Mouse (Mus musculus): ENCODE measurements around the gene Map10. TPM values are rescaled to one million over a fixed set of nuclear protein-coding genes. Genes with fewer than 3 reads are reported as not detected.

Gene Map10
- 9.3 and 11.6 TPM in 2 replicates for polyA plus RNA-seq (2014; fragmentation: Nextera tagmentation; extraction: Ambion mirVana)

DNA sequence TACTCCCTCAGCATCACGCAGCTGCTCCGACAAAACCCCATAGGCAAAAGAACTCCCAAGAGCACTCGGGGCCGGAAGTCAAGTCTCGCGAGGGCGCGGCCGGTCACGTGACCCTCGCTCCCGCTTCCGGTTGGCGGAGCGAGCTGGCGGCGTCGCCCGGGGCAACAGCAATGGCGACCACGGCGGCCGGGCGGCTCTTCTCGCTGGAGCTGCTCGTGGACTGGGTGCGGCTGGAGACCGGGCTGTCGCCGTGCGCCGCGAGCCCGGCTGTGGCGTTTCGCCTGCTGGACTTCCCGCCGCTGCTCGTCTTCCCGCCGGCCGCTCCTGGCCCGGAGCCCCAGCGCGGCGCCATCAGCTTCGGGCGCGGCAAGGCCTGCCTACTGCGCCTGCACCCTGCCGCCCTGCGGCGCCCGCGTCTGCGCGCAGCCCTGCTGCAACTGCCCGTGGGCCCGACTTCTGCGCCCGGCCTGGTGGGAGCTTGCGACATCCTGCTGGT is at the start of gene Map10:
Gene Map10 (plus strand): TSS at position 119 of the 496 bp plus-strand sequence.
- Histone ChIP-seq H3K4me3 (ENCODE audit: low read depth, low read length) (peak within 1 kb of the TSS; percentile 59), H3K27me3 (replicated peaks; ENCODE audit: control insufficient read depth, insufficient read depth, low read length) (no peaks in the 10 kb centered on the region), H3K4me2 (ENCODE audit: low read length) (peak within 1 kb of the TSS; percentile 87), H3K9me3 (replicated peaks; ENCODE audit: control insufficient read depth, low read length) (peaks cover 21% of the 10 kb centered on the region), H3K36me3 (ENCODE audit: control insufficient read depth, insufficient read depth, low read length) (no peaks in the 10 kb centered on the region), H3K4me1 (ENCODE audit: control insufficient read depth, insufficient read depth, low read length) (peaks cover 3% of the 10 kb centered on the region; the same call in 1 of the 2 replicates), H3K9ac (ENCODE audit: low read length) (peak within 1 kb of the TSS; percentile 77), H3K27ac (ENCODE audit: low read depth, low read length) (peak within 1 kb of the TSS; percentile 58; the same call in 1 of the 2 replicates)
- WGBS = 1% methylated on average over 59 of the region's 62 CpGs
- DNase-seq (ENCODE audit: low spot score) = peak; percentile 94
- peak; percentile 94 for ATAC-seq

- no peak for ATAC-seq
These were observed 49.3 kb upstream of the Map10 start for GRCm38 (mm10) chr8:125620301-125620700.

DNA sequence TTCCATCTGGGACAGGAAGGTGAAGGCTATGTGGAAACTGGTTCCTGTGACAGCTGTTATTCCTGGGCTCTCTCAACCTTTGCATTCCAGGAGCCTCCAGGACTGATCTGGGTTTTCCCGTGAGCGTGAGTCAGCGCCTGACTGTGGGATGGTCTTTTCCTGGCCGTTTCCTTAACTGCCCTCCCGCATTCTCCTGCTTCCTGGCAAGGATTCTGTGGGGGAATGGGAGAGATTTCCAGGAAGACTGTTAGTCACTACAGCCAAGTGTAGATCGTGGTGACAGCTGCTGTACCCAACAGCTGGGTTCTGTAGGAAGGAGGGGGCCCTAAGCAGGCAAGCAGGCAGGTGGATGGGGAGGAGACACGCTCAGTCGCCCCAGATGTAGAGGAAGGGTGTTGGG is 45.3 kb upstream of the Map10 start:
- Histone ChIP-seq H3K4me3 (ENCODE audit: low read depth, low read length) (no peak overlapping the region), H3K4me2 (ENCODE audit: low read length) (no peak overlapping the region), H3K27ac (ENCODE audit: low read depth, low read length) (no peak overlapping the region), H3K9ac (ENCODE audit: low read length) (no peak overlapping the region), H3K36me3 (ENCODE audit: control insufficient read depth, insufficient read depth, low read length) (no peaks in the 10 kb centered on the region), H3K4me1 (ENCODE audit: control insufficient read depth, insufficient read depth, low read length) (no peaks in the 10 kb centered on the region), H3K9me3 (replicated peaks; ENCODE audit: control insufficient read depth, low read length) (0 out of 2 replicates have a peak, but pooled peaks cover 2% of the 10 kb centered on the region), H3K27me3 (replicated peaks; ENCODE audit: control insufficient read depth, insufficient read depth, low read length) (no peaks in the 10 kb centered on the region)
- ATAC-seq (no peak), DNase-seq (ENCODE audit: low spot score) (no peak)
- 88% methylated on average over 8 of the region's 8 CpGs for WGBS

More at GRCm38 (mm10) chr8:125620301-125620700, 49.3 kb upstream of the Map10 start:
- Histone ChIP-seq H3K4me3 (ENCODE audit: low read depth, low read length) (no peak overlapping the region), H3K27me3 (replicated peaks; ENCODE audit: control insufficient read depth, insufficient read depth, low read length) (no peaks in the 10 kb centered on the region), H3K27ac (ENCODE audit: low read depth, low read length) (no peak overlapping the region), H3K4me1 (ENCODE audit: control insufficient read depth, insufficient read depth, low read length) (no peaks in the 10 kb centered on the region), H3K36me3 (ENCODE audit: control insufficient read depth, insufficient read depth, low read length) (no peaks in the 10 kb centered on the region), H3K9ac (ENCODE audit: low read length) (no peak overlapping the region), H3K9me3 (replicated peaks; ENCODE audit: control insufficient read depth, low read length) (no peaks in the 10 kb centered on the region), H3K4me2 (ENCODE audit: low read length) (no peak overlapping the region)
- WGBS = 90% methylated on average over 4 of the region's 4 CpGs
- no peak for DNase-seq (ENCODE audit: low spot score)

DNA sequence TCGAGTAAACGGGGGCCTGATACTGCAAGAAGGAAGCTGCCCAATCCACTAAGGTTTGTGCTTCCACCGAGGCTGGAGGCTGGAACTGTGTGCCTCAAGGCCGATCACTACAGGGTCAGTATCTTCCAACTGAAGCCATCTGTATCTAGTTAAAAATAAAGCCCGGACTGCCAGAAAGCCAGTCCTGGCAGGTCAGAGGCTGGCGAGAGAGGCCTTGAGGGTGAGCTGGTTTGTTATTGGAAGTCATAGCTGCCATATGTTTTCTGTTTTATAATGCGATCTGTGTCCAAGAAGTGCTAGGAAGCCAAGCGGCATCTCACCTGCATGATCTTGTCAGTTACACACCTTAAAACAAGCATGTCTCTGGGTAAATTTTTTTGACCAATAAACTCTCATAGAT is 43.2 kb upstream of the Map10 start:
- H3K27ac ChIP-seq (ENCODE audit: low read depth, low read length) = no peak overlapping the region
- WGBS = 94% methylated on average over 8 of the region's 8 CpGs
- H3K4me2 ChIP-seq (ENCODE audit: low read length) = no peak overlapping the region
- no peak for DNase-seq (ENCODE audit: low spot score)
- H3K36me3 ChIP-seq (ENCODE audit: control insufficient read depth, insufficient read depth, low read length) = no peaks in the 10 kb centered on the region
- ATAC-seq = no peak
- no peak overlapping the region for H3K9ac ChIP-seq (ENCODE audit: low read length)
- no peak overlapping the region for H3K4me3 ChIP-seq (ENCODE audit: low read depth, low read length)
- no peaks in the 10 kb centered on the region for H3K4me1 ChIP-seq (ENCODE audit: control insufficient read depth, insufficient read depth, low read length)
- H3K9me3 ChIP-seq (replicated peaks; ENCODE audit: control insufficient read depth, low read length) = 0 out of 2 replicates have a peak, but pooled peaks cover 2% of the 10 kb centered on the region
- H3K27me3 ChIP-seq (replicated peaks; ENCODE audit: control insufficient read depth, insufficient read depth, low read length) = no peaks in the 10 kb centered on the region

DNA sequence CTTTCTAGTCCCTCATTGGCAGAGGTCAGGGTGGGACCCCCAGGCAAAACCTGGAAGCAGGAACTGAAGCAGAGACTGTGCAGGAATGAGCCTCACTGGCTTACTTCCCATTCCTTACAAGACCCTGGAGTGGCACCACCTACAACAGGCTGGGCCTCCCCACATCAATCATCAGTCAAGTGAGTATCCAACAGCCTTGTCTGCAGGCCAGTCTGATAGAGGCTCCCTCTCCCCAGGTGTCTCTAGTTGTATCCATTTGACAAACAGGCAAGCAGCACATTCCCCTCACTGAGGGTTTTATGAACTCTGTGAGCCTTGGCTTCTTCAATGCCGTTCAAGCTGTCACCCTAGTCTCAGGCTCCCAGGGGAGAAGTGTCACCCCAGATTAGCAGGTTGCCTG is 40.8 kb upstream of the Map10 start:
- H3K27me3 ChIP-seq (replicated peaks; ENCODE audit: control insufficient read depth, insufficient read depth, low read length) = no peaks in the 10 kb centered on the region
- no peak overlapping the region for H3K4me2 ChIP-seq (ENCODE audit: low read length)
- H3K9me3 ChIP-seq (replicated peaks; ENCODE audit: control insufficient read depth, low read length) = 0 out of 2 replicates have a peak, but pooled peaks cover 2% of the 10 kb centered on the region
- H3K36me3 ChIP-seq (ENCODE audit: control insufficient read depth, insufficient read depth, low read length) = no peaks in the 10 kb centered on the region
- DNase-seq (ENCODE audit: low spot score) = no peak
- H3K27ac ChIP-seq (ENCODE audit: low read depth, low read length) = no peak overlapping the region
- no peaks in the 10 kb centered on the region for H3K4me1 ChIP-seq (ENCODE audit: control insufficient read depth, insufficient read depth, low read length)
- ATAC-seq = no peak
- no peak overlapping the region for H3K4me3 ChIP-seq (ENCODE audit: low read depth, low read length)
- no peak overlapping the region for H3K9ac ChIP-seq (ENCODE audit: low read length)
- WGBS = 100% methylated on average over 1 of the region's 1 CpGs

DNA sequence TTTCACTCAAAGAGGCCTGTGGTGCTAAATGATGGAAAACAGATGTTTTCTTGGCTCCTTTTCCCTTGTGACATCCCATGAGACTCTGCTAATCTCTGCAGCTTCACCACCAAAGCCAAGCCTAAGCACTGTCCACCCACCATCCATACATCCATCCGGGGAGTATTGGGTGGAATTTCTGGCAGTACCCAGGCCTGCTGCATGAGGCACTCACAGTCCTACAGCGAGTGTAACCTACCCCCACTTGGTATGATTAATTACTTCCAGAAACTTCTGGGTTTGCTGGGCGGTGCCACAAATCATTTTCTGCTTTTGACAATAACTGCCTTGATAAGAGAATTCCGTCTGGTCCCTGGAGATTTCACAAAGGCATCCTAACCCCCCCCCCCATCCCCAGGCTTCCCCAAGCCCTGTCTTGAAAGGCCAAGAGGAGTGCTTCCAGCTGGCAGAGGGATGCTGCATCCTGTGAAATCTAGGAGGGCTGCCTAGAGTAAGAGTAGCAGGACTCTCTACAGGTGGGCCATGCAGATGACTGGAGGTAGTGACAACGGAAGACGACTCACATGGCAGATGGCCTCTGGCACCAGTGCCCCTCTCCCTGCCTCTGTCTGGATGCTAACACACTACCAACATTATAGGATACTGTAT is 31.1 kb upstream of the Map10 start:
- H3K9me3 ChIP-seq (replicated peaks; ENCODE audit: control insufficient read depth, low read length) = no peaks in the 10 kb centered on the region
- no peak overlapping the region for H3K4me2 ChIP-seq (ENCODE audit: low read length)
- H3K27ac ChIP-seq (ENCODE audit: low read depth, low read length) = no peak overlapping the region
- DNase-seq (ENCODE audit: low spot score) = no peak
- H3K4me3 ChIP-seq (ENCODE audit: low read depth, low read length) = no peak overlapping the region
- H3K4me1 ChIP-seq (ENCODE audit: control insufficient read depth, insufficient read depth, low read length) = peaks cover 6% of the 10 kb centered on the region
- H3K9ac ChIP-seq (ENCODE audit: low read length) = no peak overlapping the region
- ATAC-seq = no peak
- no peaks in the 10 kb centered on the region for H3K27me3 ChIP-seq (replicated peaks; ENCODE audit: control insufficient read depth, insufficient read depth, low read length)
- H3K36me3 ChIP-seq (ENCODE audit: control insufficient read depth, insufficient read depth, low read length) = no peaks in the 10 kb centered on the region
- WGBS = 78% methylated on average over 6 of the region's 6 CpGs

DNA sequence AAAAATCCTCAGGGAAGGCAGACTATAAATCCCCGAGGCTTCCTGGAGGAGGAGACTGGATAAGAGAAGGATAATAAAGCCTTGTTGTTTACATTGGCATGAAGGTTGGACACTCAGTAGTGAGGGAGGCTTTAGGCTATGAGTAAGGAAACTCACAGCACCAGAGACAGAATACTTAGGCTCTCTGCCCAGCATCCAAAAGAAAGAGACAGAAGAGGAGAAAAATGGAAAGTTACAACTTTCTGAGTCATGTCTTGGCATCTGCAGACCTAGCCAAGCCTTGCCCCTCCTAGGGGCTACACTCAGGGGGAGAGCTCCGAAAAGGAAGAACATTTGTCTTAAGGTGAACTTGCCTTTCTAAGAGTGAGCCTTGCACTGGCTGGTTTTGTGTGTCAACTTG is 30.0 kb upstream of the Map10 start:
- H3K9ac ChIP-seq (ENCODE audit: low read length) = no peak overlapping the region
- no peaks in the 10 kb centered on the region for H3K9me3 ChIP-seq (replicated peaks; ENCODE audit: control insufficient read depth, low read length)
- no peaks in the 10 kb centered on the region for H3K36me3 ChIP-seq (ENCODE audit: control insufficient read depth, insufficient read depth, low read length)
- 80% methylated on average over 2 of the region's 2 CpGs for WGBS
- no peaks in the 10 kb centered on the region for H3K27me3 ChIP-seq (replicated peaks; ENCODE audit: control insufficient read depth, insufficient read depth, low read length)
- H3K4me1 ChIP-seq (ENCODE audit: control insufficient read depth, insufficient read depth, low read length) = peaks cover 6% of the 10 kb centered on the region
- no peak for ATAC-seq
- H3K4me3 ChIP-seq (ENCODE audit: low read depth, low read length) = no peak overlapping the region
- H3K4me2 ChIP-seq (ENCODE audit: low read length) = no peak overlapping the region
- H3K27ac ChIP-seq (ENCODE audit: low read depth, low read length) = no peak overlapping the region
- DNase-seq (ENCODE audit: low spot score) = no peak

DNA sequence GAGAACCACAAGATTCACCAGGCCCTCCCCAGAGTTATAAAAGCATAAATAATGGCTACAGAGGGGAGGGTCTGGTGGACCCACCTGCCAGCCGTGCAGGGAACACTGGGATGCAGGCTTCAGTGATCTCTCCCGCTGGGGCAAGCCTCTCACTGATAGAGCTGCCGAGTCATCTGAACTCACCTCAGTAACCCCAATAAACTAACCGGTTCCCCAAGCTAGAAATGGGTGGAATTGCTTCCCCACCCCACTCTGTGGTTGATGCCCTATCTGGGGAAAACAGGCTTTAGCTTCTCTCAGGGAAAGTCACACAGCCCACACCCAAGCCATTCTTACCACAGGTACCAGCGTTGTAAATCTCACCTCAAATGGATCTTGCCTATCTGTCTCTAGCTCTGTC is 28.9 kb upstream of the Map10 start:
- Histone ChIP-seq H3K27ac (ENCODE audit: low read depth, low read length) (no peak overlapping the region), H3K4me2 (ENCODE audit: low read length) (no peak overlapping the region), H3K4me1 (ENCODE audit: control insufficient read depth, insufficient read depth, low read length) (peaks cover 6% of the 10 kb centered on the region), H3K4me3 (ENCODE audit: low read depth, low read length) (no peak overlapping the region), H3K36me3 (ENCODE audit: control insufficient read depth, insufficient read depth, low read length) (no peaks in the 10 kb centered on the region), H3K27me3 (replicated peaks; ENCODE audit: control insufficient read depth, insufficient read depth, low read length) (no peaks in the 10 kb centered on the region), H3K9me3 (replicated peaks; ENCODE audit: control insufficient read depth, low read length) (no peaks in the 10 kb centered on the region), H3K9ac (ENCODE audit: low read length) (no peak overlapping the region)
- DNase-seq (ENCODE audit: low spot score) (no peak), ATAC-seq (no peak)
- 83% methylated on average over 5 of the region's 5 CpGs for WGBS

GRCm38 (mm10) chr8:125641808-125642207 is 27.8 kb upstream of the Map10 start:
- no peak overlapping the region for H3K4me3 ChIP-seq (ENCODE audit: low read depth, low read length)

More at GRCm38 (mm10) chr8:125641808-125642207, 27.8 kb upstream of the Map10 start:
- H3K27me3 ChIP-seq (replicated peaks; ENCODE audit: control insufficient read depth, insufficient read depth, low read length) = no peaks in the 10 kb centered on the region
- no peak overlapping the region for H3K9ac ChIP-seq (ENCODE audit: low read length)
- H3K4me2 ChIP-seq (ENCODE audit: low read length) = no peak overlapping the region
- no peaks in the 10 kb centered on the region for H3K36me3 ChIP-seq (ENCODE audit: control insufficient read depth, insufficient read depth, low read length)
- peaks cover 6% of the 10 kb centered on the region for H3K4me1 ChIP-seq (ENCODE audit: control insufficient read depth, insufficient read depth, low read length)
- H3K9me3 ChIP-seq (replicated peaks; ENCODE audit: control insufficient read depth, low read length) = no peaks in the 10 kb centered on the region
- ATAC-seq (peak; percentile 82), DNase-seq (ENCODE audit: low spot score) (peak; percentile 83)
- WGBS = 37% methylated on average over 6 of the region's 6 CpGs
- H3K27ac ChIP-seq (ENCODE audit: low read depth, low read length) = no peak overlapping the region

Measured in forebrain, embryonic 14.5 days (tissue).